Mouse (Mus musculus): Measurements from ENCODE around the gene Tmem86a. TPM values are rescaled to one million over a fixed set of nuclear protein-coding genes. Genes with fewer than 3 reads are reported as not detected.

Gene Tmem86a
- polyA plus RNA-seq (2017; shearing (Covaris generic)) = 9.9 TPM

GRCm38 (mm10) chr7:47050366-47050765, at the start of gene Tmem86a:
Gene Tmem86a, plus strand, starts transcription at chr7:47050601.

GRCm38 (mm10) chr7:47008168-47008993, 42.0 kb upstream of the Tmem86a start, which contains the start of gene Spty2d1:
Gene Spty2d1, minus strand, starts transcription at chr7:47008411.

Other genes starting within 250 kb of the Tmem86a start
- gene Ldha, start 209.1 kb upstream of the Tmem86a start, polyA plus RNA-seq (2017; shearing (Covaris generic)) = 1,236 TPM
- gene Ldhc, start 189.4 kb upstream of the Tmem86a start, polyA plus RNA-seq (2017; shearing (Covaris generic)) = not detected
- 158 TPM for gene Tsg101, start 130.6 kb upstream of the Tmem86a start, polyA plus RNA-seq (2017; shearing (Covaris generic))
- 9.8 TPM for gene Uevld, start 92.1 kb upstream of the Tmem86a start, polyA plus RNA-seq (2017; shearing (Covaris generic))
- not detected for gene Gm9999, start 67.0 kb upstream of the Tmem86a start, polyA plus RNA-seq (2017; shearing (Covaris generic))
- gene Spty2d1, start 42.2 kb upstream of the Tmem86a start, polyA plus RNA-seq (2017; shearing (Covaris generic)) = 54.6 TPM
- gene Ptpn5, start 83.1 kb downstream of the Tmem86a start, polyA plus RNA-seq (2017; shearing (Covaris generic)) = 23.5 TPM
- gene Mrgpra6, start 154.3 kb downstream of the Tmem86a start, polyA plus RNA-seq (2017; shearing (Covaris generic)) = not detected
- not detected for gene Mrgpra9, start 202.2 kb downstream of the Tmem86a start, polyA plus RNA-seq (2017; shearing (Covaris generic))